Mouse (Mus musculus) midbrain, embryonic 11.5 days (tissue): Measurements from ENCODE around the gene Pten. TPM values are rescaled to one million over a fixed set of nuclear protein-coding genes. Genes with fewer than 3 reads are reported as not detected.
"Not testable (repeated sequence)": the region's sequence is repeated elsewhere in the genome, so short reads cannot be mapped to it uniquely, and the experiment has no call there.

ENCODE experiments used
- ATAC-seq: fragments of 200-750 bp; cut with Nextera tagmentation; 2 replicates; pipeline ENCODE4 v1.8.0; 2017; ENCODE audit warnings: moderate TSS enrichment, moderate library complexity; ENCODE audit not compliant: low FRiP score
- DNase-seq: peaks from one replicate; pipeline ENCODE4 v3.0.0; 2015; ENCODE audit warnings: low spot score; ENCODE audit errors: missing footprints
- H3K27ac ChIP-seq: fragments of 300-500 bp; sonication (generic); 2 replicates; pipeline ENCODE4 v1.5.1; 2014; ENCODE audit warnings: low read depth, low read length
- H3K27me3 ChIP-seq: fragments of 300-500 bp; sonication (generic); 2 replicates; pipeline ENCODE4 v1.6.1; 2014; ENCODE audit warnings: mild to moderate bottlenecking, low read length, moderate library complexity, mixed read lengths; ENCODE audit not compliant: control insufficient read depth, insufficient read depth
- H3K36me3 ChIP-seq: fragments of 300-500 bp; sonication (generic); 2 replicates; pipeline ENCODE4 v1.6.1; 2014; ENCODE audit warnings: mild to moderate bottlenecking, low read length, moderate library complexity, mixed read lengths; ENCODE audit not compliant: control insufficient read depth, insufficient read depth
- H3K4me1 ChIP-seq: fragments of 300-500 bp; sonication (generic); 2 replicates; pipeline ENCODE4 v1.6.1; 2014; ENCODE audit warnings: low read length; ENCODE audit not compliant: control insufficient read depth, insufficient read depth
- H3K4me2 ChIP-seq: fragments of 300-500 bp; sonication (generic); 2 replicates; pipeline ENCODE4 v1.6.1; 2014; ENCODE audit warnings: mild to moderate bottlenecking, moderate library complexity
- H3K4me3 ChIP-seq: fragments of 300-500 bp; sonication (generic); 2 replicates; pipeline ENCODE4 v1.5.1; 2014; ENCODE audit warnings: low read depth, low read length
- H3K9ac ChIP-seq: fragments of 300-500 bp; sonication (generic); 2 replicates; pipeline ENCODE4 v1.6.1; 2014; ENCODE audit warnings: low read length
- H3K9me3 ChIP-seq: fragments of 300-500 bp; sonication (generic); 2 replicates; pipeline ENCODE4 v1.6.1; 2016; ENCODE audit warnings: low read length; ENCODE audit not compliant: control insufficient read depth
- WGBS: fragments of 180-500 bp; shearing (Covaris S2); extraction: QIAGEN DNeasy Blood & Tissue Kit; methylation state at CpG from one replicate; pipeline ENCODE4 v1.1.7; 2014; 5-methylcytosine and 5-hydroxymethylcytosine counted together
- polyA plus RNA-seq: library from polyadenylated mRNA; unstranded; fragments of >200 nt; fragmentation: Nextera tagmentation; extraction: Ambion mirVana; gene quantifications from 2 replicates; pipeline ENCODE4 v1.2.1, GENCODE M21; 2014

The Pten gene
- polyA plus RNA-seq, 1 experiment from 2014 or later, result 9.4 TPM

GRCm38 (mm10) chr19:32788016-32788415 lies 30.7 kb downstream of the Pten start:
- not testable (repeated sequence) for H3K9me3 ChIP-seq, H3K27me3 ChIP-seq, H3K36me3 ChIP-seq, H3K4me1 ChIP-seq, H3K4me3 ChIP-seq, H3K9ac ChIP-seq, DNase-seq, H3K27ac ChIP-seq, H3K4me2 ChIP-seq, ATAC-seq
- 86% methylated on average over 3 of the region's 3 CpGs for WGBS

GRCm38 (mm10) chr19:32789535-32789934 lies 32.2 kb downstream of the Pten start:
- peaks cover 19% of the 10 kb centered on the region for H3K4me1 ChIP-seq
- H3K9ac ChIP-seq, result no peak overlapping the region
- H3K27ac ChIP-seq, result no peak overlapping the region
- ATAC-seq (no peak), DNase-seq (peak; percentile 83)
- no peaks in the 10 kb centered on the region for H3K36me3 ChIP-seq
- no peaks in the 10 kb centered on the region for H3K27me3 ChIP-seq
- no peak overlapping the region for H3K4me3 ChIP-seq
- no peak overlapping the region for H3K4me2 ChIP-seq
- no peaks in the 10 kb centered on the region for H3K9me3 ChIP-seq
- 47% methylated on average over 3 of the region's 3 CpGs for WGBS

- Histone ChIP-seq H3K4me2 (no peak overlapping the region), H3K9ac (no peak overlapping the region), H3K4me3 (no peak overlapping the region), H3K27me3 (no peaks in the 10 kb centered on the region), H3K4me1 (peaks cover 22% of the 10 kb centered on the region), H3K36me3 (no peaks in the 10 kb centered on the region), H3K27ac (no peak overlapping the region), H3K9me3 (no peaks in the 10 kb centered on the region)
- ATAC-seq (no peak), DNase-seq (peak; percentile 78)
- 63% methylated on average over 6 of the region's 6 CpGs for WGBS
These were observed 35.3 kb downstream of the Pten start for GRCm38 (mm10) chr19:32792610-32793009.

- Histone ChIP-seq H3K27me3 (no peaks in the 10 kb centered on the region), H3K36me3 (no peaks in the 10 kb centered on the region), H3K9me3 (no peaks in the 10 kb centered on the region), H3K27ac (no peak overlapping the region), H3K9ac (no peak overlapping the region), H3K4me3 (no peak overlapping the region), H3K4me2 (no peak overlapping the region), H3K4me1 (peaks cover 21% of the 10 kb centered on the region)
- no peak for ATAC-seq
- DNase-seq, result peak; percentile 84
These were observed 36.6 kb downstream of the Pten start for GRCm38 (mm10) chr19:32793901-32794300.

- Histone ChIP-seq H3K36me3 (0 out of 2 replicates have a peak, but pooled peaks cover 2% of the 10 kb centered on the region), H3K27me3 (no peaks in the 10 kb centered on the region), H3K4me1 (0 out of 2 replicates have a peak, but pooled peaks cover under 1% of the 10 kb centered on the region), H3K27ac (no peak overlapping the region), H3K9ac (no peak overlapping the region), H3K4me2 (no peak overlapping the region), H3K4me3 (no peak overlapping the region), H3K9me3 (no peaks in the 10 kb centered on the region)
- DNase-seq (peak; percentile 72), ATAC-seq (no peak)
- WGBS, result 86% methylated on average over 2 of the region's 2 CpGs
These were observed 43.3 kb downstream of the Pten start for GRCm38 (mm10) chr19:32800557-32800956.

- no peak overlapping the region for H3K4me3 ChIP-seq
- ATAC-seq, result no peak
- no peaks in the 10 kb centered on the region for H3K4me1 ChIP-seq
- no peaks in the 10 kb centered on the region for H3K27me3 ChIP-seq
- 0 out of 2 replicates have a peak, but pooled peaks cover 2% of the 10 kb centered on the region for H3K36me3 ChIP-seq
- no peak overlapping the region for H3K27ac ChIP-seq
- 87% methylated on average over 4 of the region's 4 CpGs for WGBS
- no peak overlapping the region for H3K9ac ChIP-seq
- DNase-seq, result no peak
- H3K9me3 ChIP-seq, result no peaks in the 10 kb centered on the region
- no peak overlapping the region for H3K4me2 ChIP-seq
These were observed 47.4 kb downstream of the Pten start for GRCm38 (mm10) chr19:32804703-32805102.

- WGBS, result 87% methylated on average over 2 of the region's 2 CpGs
- Histone ChIP-seq H3K36me3 (peaks cover 2% of the 10 kb centered on the region; the same call in 1 of the 2 replicates), H3K4me3 (no peak overlapping the region), H3K27ac (no peak overlapping the region), H3K27me3 (no peaks in the 10 kb centered on the region), H3K9me3 (no peaks in the 10 kb centered on the region), H3K4me1 (no peaks in the 10 kb centered on the region), H3K4me2 (no peak overlapping the region), H3K9ac (no peak overlapping the region)
- no peak for ATAC-seq
- peak; percentile 71 for DNase-seq
These were observed 50.3 kb downstream of the Pten start for GRCm38 (mm10) chr19:32807610-32808009.

- Histone ChIP-seq H3K4me2 (no peak overlapping the region), H3K4me1 (no peaks in the 10 kb centered on the region), H3K36me3 (peaks cover 2% of the 10 kb centered on the region; the same call in 1 of the 2 replicates), H3K27ac (no peak overlapping the region), H3K9me3 (no peaks in the 10 kb centered on the region), H3K27me3 (no peaks in the 10 kb centered on the region), H3K9ac (no peak overlapping the region), H3K4me3 (no peak overlapping the region)
- 87% methylated on average over 6 of the region's 6 CpGs for WGBS
- ATAC-seq (no peak), DNase-seq (no peak)
These were observed 51.4 kb downstream of the Pten start for GRCm38 (mm10) chr19:32808690-32809089.

GRCm38 (mm10) chr19:32809117-32809516 lies 51.8 kb downstream of the Pten start:
- no peaks in the 10 kb centered on the region for H3K4me1 ChIP-seq
- ATAC-seq (no peak), DNase-seq (peak; percentile 17)
- no peak overlapping the region for H3K9ac ChIP-seq
- H3K4me3 ChIP-seq, result no peak overlapping the region
- H3K4me2 ChIP-seq, result no peak overlapping the region
- WGBS, result 90% methylated on average over 3 of the region's 3 CpGs
- H3K9me3 ChIP-seq, result no peaks in the 10 kb centered on the region
- H3K27me3 ChIP-seq, result no peaks in the 10 kb centered on the region
- H3K36me3 ChIP-seq, result peaks cover 2% of the 10 kb centered on the region; the same call in 1 of the 2 replicates
- H3K27ac ChIP-seq, result no peak overlapping the region
